In genomic region chr8:115402471-115403197, GRCm38 (mm10) we compare ENCODE assay signal across 9 mouse cellular contexts.
DNase-seq lines count a peak whose midpoint lies in the region; ATAC-seq and TF ChIP-seq lines count a peak whose summit lies in the region.
"Had no signal": no experiment of that assay in that cellular context is flagged by ENCODE, and none has a peak within 500 bp of the region (broad histone marks: within the 10 kb centered on the region; RNA-seq: fewer than 3 reads in every experiment).

No protein-coding gene starts in this region.

- no peak for TF ChIP-seq POLR2A in kidney, adult 2 months (IDR thresholded peaks at IDR 0.05; ENCODE audit: low read depth, low read length)

- no peak for ATAC-seq in kidney, embryonic 14.5 days (ENCODE audit: low FRiP score, low TSS enrichment)
- ATAC-seq in monocyte, adult 5-6 weeks (replicated peaks; ENCODE audit: insufficient number of reproducible peaks, low FRiP score, low TSS enrichment, poor library complexity, severe bottlenecking) = no peak

- H3K4me1 ChIP-seq in kidney, adult 2 months (ENCODE audit: control insufficient read depth, insufficient read depth, low read length) = no peaks in the 10 kb centered on the region
- H3K4me1 ChIP-seq in kidney, embryonic 14.5 days (ENCODE audit: control insufficient read depth, insufficient read depth, low read length) = no peaks in the 10 kb centered on the region
- H3K4me1 ChIP-seq in E14TG2a.4 (replicated peaks; ENCODE audit: low read depth, low read length) = 0 out of 2 replicates have a peak, but pooled peaks cover 3% of the 10 kb centered on the region
- H3K4me1 ChIP-seq: stomach, embryonic 15.5 days had no signal

- peak; percentile 65 for TF ChIP-seq CTCF in kidney, adult 2 months (conservative IDR thresholded peaks at IDR 0.05; ENCODE audit: insufficient read depth, insufficient read length, low read depth, low read length)
- peak; percentile 23; the same call in 1 of the 2 replicates for TF ChIP-seq CTCF in E14TG2a.4 (conservative IDR thresholded peaks at IDR 0.05; ENCODE audit: low read length)

- DNase-seq in kidney, adult 2 months = peak; percentile 41
- peak; percentile 65 for DNase-seq in adrenal gland, adult 2 months
- peak; percentile 19 for DNase-seq in forelimb bud, embryonic 11.5 days (ENCODE audit: low read depth, low spot score)
- peak; percentile 56 for DNase-seq in lung, postnatal 36 days
- no peak for DNase-seq in right cerebral cortex, adult 2 months (ENCODE audit: low spot score in 2 of 2)

- no peak overlapping the region for H3K27ac ChIP-seq in kidney, adult 2 months (ENCODE audit: insufficient read depth, low read depth, low read length)
- H3K27ac ChIP-seq in kidney, embryonic 14.5 days (ENCODE audit: low read depth, low read length) = no peak overlapping the region
- H3K27ac ChIP-seq: stomach, embryonic 15.5 days had no signal

- no peaks in the 10 kb centered on the region for H3K36me3 ChIP-seq in kidney, adult 2 months (ENCODE audit: control insufficient read depth, insufficient read depth, low read length)
- H3K36me3 ChIP-seq in kidney, embryonic 14.5 days (ENCODE audit: control insufficient read depth, insufficient read depth, low read length) = no peaks in the 10 kb centered on the region
- H3K36me3 ChIP-seq in E14TG2a.4 (ENCODE audit: insufficient read depth, low read length) = no peaks in the 10 kb centered on the region
- H3K36me3 ChIP-seq: stomach, embryonic 15.5 days had no signal

- no peaks in the 10 kb centered on the region for H3K27me3 ChIP-seq in kidney, adult 2 months (replicated peaks; ENCODE audit: control insufficient read depth, insufficient read depth, low read length)
- no peaks in the 10 kb centered on the region for H3K27me3 ChIP-seq in kidney, embryonic 14.5 days (ENCODE audit: control insufficient read depth, insufficient read depth, low read length)
- H3K27me3 ChIP-seq in E14TG2a.4 (ENCODE audit: insufficient read depth, low read length) = 0 out of 2 replicates have a peak, but pooled peaks cover 2% of the 10 kb centered on the region
- H3K27me3 ChIP-seq: stomach, embryonic 15.5 days had no signal

- no peak overlapping the region for H3K4me2 ChIP-seq in kidney, embryonic 14.5 days (replicated peaks; ENCODE audit: low read depth, low read length)
- H3K4me2 ChIP-seq: stomach, embryonic 15.5 days had no signal

- WGBS in kidney, adult 2 months = 64% methylated on average over 10 of the region's 10 CpGs
- 49% methylated on average over 10 of the region's 10 CpGs for WGBS in kidney, embryonic 14.5 days

- no peak overlapping the region for H3K4me3 ChIP-seq in kidney, adult 2 months (ENCODE audit: insufficient read depth, low read depth, low read length)
- no peak overlapping the region for H3K4me3 ChIP-seq in kidney, embryonic 14.5 days (ENCODE audit: low read length)
- no peak overlapping the region for H3K4me3 ChIP-seq in E14TG2a.4 (replicated peaks; ENCODE audit: low read length)
- H3K4me3 ChIP-seq: stomach, embryonic 15.5 days had no signal

- no peaks in the 10 kb centered on the region; the same call in 1 of the 2 replicates for H3K9me3 ChIP-seq in kidney, embryonic 14.5 days (ENCODE audit: control insufficient read depth, low read length)
- H3K9me3 ChIP-seq in E14TG2a.4 (ENCODE audit: low read length) = peaks cover 7% of the 10 kb centered on the region; the same call in 1 of the 2 replicates
- H3K9me3 ChIP-seq: stomach, embryonic 15.5 days had no signal

- H3K9ac ChIP-seq in kidney, embryonic 14.5 days (ENCODE audit: low read depth, low read length) = no peak overlapping the region
- H3K9ac ChIP-seq: stomach, embryonic 15.5 days had no signal

Comparison
In these comparisons a context has a peak if more than half of its experiments do, and no peak if none do; other contexts are left out.
1. DNase-seq: peak in kidney, adult 2 months (single experiment), adrenal gland, adult 2 months (single experiment), forelimb bud, embryonic 11.5 days (single experiment) and lung, postnatal 36 days (single experiment); none in right cerebral cortex, adult 2 months (0 of 2).